Mouse (Mus musculus) layer of hippocampus, adult 6 months (tissue): Measurements from ENCODE around the gene Olfr419. TPM values are rescaled to one million over a fixed set of nuclear protein-coding genes. Genes with fewer than 3 reads are reported as not detected.

Experiments
- long read RNA-seq, 2 experiments: library from polyadenylated mRNA; unstranded; transcript quantifications; one replicate each; pipeline ENCODE4 v2.0.0; 2019 to 2020
- polyA plus RNA-seq: library from polyadenylated mRNA; unstranded; fragments of <200 nt; fragmentation: Nextera tagmentation; gene quantifications from 2 replicates; pipeline ENCODE4 v1.2.3, GENCODE M21; 2021

Olfr419 gene
- not detected in 2 replicates for polyA plus RNA-seq
- long read RNA-seq, experiment 1 = 0 reads
- long read RNA-seq, experiment 2 = 0 reads

GRCm38 (mm10) chr1:174251961-174252360 is at the start of gene Olfr419:
TSS of gene Olfr419 (minus strand) at chr1:174252061.

Other genes with a start within 250 kb of the Olfr419 start
- gene Ifi205, start 220.3 kb downstream of the Olfr419 start, polyA plus RNA-seq = not detected in 2 replicates
- not detected in 2 replicates for gene Olfr433, start 211.4 kb downstream of the Olfr419 start, polyA plus RNA-seq
- gene Olfr432, start 202.9 kb downstream of the Olfr419 start, polyA plus RNA-seq = not detected in 2 replicates
- gene Olfr430, start 185.5 kb downstream of the Olfr419 start, polyA plus RNA-seq = not detected in 2 replicates
- not detected in 2 replicates for gene Olfr429, start 167.7 kb downstream of the Olfr419 start, polyA plus RNA-seq
- not detected in 2 replicates for gene Olfr427, start 155.2 kb downstream of the Olfr419 start, polyA plus RNA-seq
- gene Olfr231, start 130.9 kb downstream of the Olfr419 start, polyA plus RNA-seq = not detected in 2 replicates
- not detected in 2 replicates for gene Olfr424, start 120.5 kb downstream of the Olfr419 start, polyA plus RNA-seq
- gene Olfr420, start 96.4 kb downstream of the Olfr419 start, polyA plus RNA-seq = not detected in 2 replicates
- not detected in 2 replicates for gene Spta1, start 79.3 kb downstream of the Olfr419 start, polyA plus RNA-seq
- not detected in 2 replicates for gene Mptx1, start 78.5 kb upstream of the Olfr419 start, polyA plus RNA-seq
- gene Olfr417, start 113.1 kb upstream of the Olfr419 start, polyA plus RNA-seq = not detected in 2 replicates
- not detected in 2 replicates for gene Olfr248, start 139.0 kb upstream of the Olfr419 start, polyA plus RNA-seq
- not detected in 2 replicates for gene Olfr414, start 172.0 kb upstream of the Olfr419 start, polyA plus RNA-seq
- gene Olfr220, start 190.0 kb upstream of the Olfr419 start, polyA plus RNA-seq = not detected in 2 replicates
- gene Fmn2, start 249.8 kb upstream of the Olfr419 start, polyA plus RNA-seq = 8.9 and 10.9 TPM in 2 replicates